Mouse (Mus musculus) central nervous system, embryonic 14 days (tissue): Measurements from ENCODE around the gene Vdr. TPM values are rescaled to one million over a fixed set of nuclear protein-coding genes. Genes with fewer than 3 reads are reported as not detected.

ENCODE experiments used
- polyA plus RNA-seq: library from polyadenylated mRNA; depleted of rRNA; stranded (reverse); fragments of >200 nt; gene quantifications from 2 replicates; pipeline ENCODE4 v1.2.3, GENCODE M21; 2012; rRNA removed

The Vdr gene
- polyA plus RNA-seq = 0.27 and 0.89 TPM in 2 replicates

GRCm38 (mm10) chr15:97910530-97910929, at the start of gene Vdr:
Gene Vdr (minus strand): TSS chr15:97910630.

GRCm38 (mm10) chr15:97844037-97845034, 66.1 kb downstream of the Vdr start, which contains the start of gene Hdac7:
Gene Hdac7 (minus strand): TSS chr15:97844502.

Other genes with a start within 250 kb of the Vdr start
- 29.1 and 30.8 TPM in 2 replicates for gene Rpap3, start 204.8 kb downstream of the Vdr start, polyA plus RNA-seq
- 0.26 and 1.2 TPM in 2 replicates for gene Endou, start 179.3 kb downstream of the Vdr start, polyA plus RNA-seq
- 14.1 and 17.6 TPM in 2 replicates for gene Rapgef3, start 142.7 kb downstream of the Vdr start, polyA plus RNA-seq
- 28.6 and 30.3 TPM in 2 replicates for gene Slc48a1, start 132.1 kb downstream of the Vdr start, polyA plus RNA-seq
- 64.9 and 81.7 TPM in 2 replicates for gene Hdac7, start 66.1 kb downstream of the Vdr start, polyA plus RNA-seq
- 56.7 and 63.4 TPM in 2 replicates for gene Tmem106c, start 53.6 kb upstream of the Vdr start, polyA plus RNA-seq
- gene Col2a1, start 94.1 kb upstream of the Vdr start, polyA plus RNA-seq = 86.7 and 497 TPM in 2 replicates
- 97.8 and 98.1 TPM in 2 replicates for gene Pfkm, start 182.0 kb upstream of the Vdr start, polyA plus RNA-seq
- 22.1 and 23.1 TPM in 2 replicates for gene Senp1, start 183.1 kb upstream of the Vdr start, polyA plus RNA-seq